Mouse (Mus musculus) megakaryocyte, embryonic 14.5 days (primary cell): ENCODE results near the gene Wrap53.

ENCODE experiments used
- FLI1 ChIP-seq: IDR thresholded peaks from 2 replicates; pipeline ENCODE4 v1.6.1; 2012; ENCODE audit warnings: low read length, inconsistent platforms, mixed read lengths
- GATA1 ChIP-seq: IDR thresholded peaks from 3 replicates; pipeline ENCODE4 v1.6.1; 2012; ENCODE audit warnings: mixed read lengths, low read length, inconsistent platforms, borderline replicate concordance

GRCm38 (mm10) chr11:69594853-69595252 is 14.8 kb upstream of the Wrap53 start:
- no peak for TF ChIP-seq GATA1
- no peak for TF ChIP-seq FLI1
